ENCODE assay signal across 13 mouse cellular contexts in the genomic region with DNA sequence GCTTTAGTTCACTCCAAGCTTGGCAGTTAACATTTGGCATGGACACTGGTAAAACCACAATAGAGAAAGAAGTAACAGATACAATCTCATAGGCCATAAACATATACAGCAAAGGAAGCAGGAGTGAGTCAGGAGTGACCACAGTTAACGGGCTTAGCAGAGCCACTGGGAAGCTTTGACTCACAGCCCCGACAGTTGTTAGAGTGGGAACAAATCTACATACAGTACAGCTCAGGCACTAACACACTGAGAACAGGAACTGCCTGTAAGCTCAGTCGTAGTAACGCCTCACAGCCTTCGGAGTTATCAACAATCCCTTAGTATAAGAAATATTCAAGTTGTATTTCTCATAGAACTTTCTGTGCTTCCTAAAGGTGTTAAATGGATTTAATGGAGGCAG. TPM values are rescaled to one million over a fixed set of nuclear protein-coding genes. Genes with fewer than 3 reads are reported as not detected.
DNase-seq lines count a peak whose midpoint lies in the region; ATAC-seq and TF ChIP-seq lines count a peak whose summit lies in the region.
"Had no signal": no experiment of that assay in that cellular context is flagged by ENCODE, and none has a peak within 500 bp of the region (broad histone marks: within the 10 kb centered on the region; RNA-seq: fewer than 3 reads in every experiment).

No protein-coding gene starts in this region.

- DNase-seq in 3134 (ENCODE audit: extremely low read depth, insufficient read length, low spot score) (peak; percentile 67), adipocyte (ENCODE audit: low spot score) (peak; percentile 12)
- DNase-seq in forebrain, postnatal 0 days: no peak
- no peak for DNase-seq in cerebellum, postnatal 10 days
- DNase-seq in T-cell, adult 2 months (ENCODE audit: low spot score): no peak
- DNase-seq: cerebellum, adult 2 months; right cerebral cortex, postnatal 14 days had no signal

- peak overlapping the region; percentile 28; the same call in 1 of the 2 replicates for H3K27ac ChIP-seq in macrophage
- H3K27ac ChIP-seq in forebrain, postnatal 0 days (ENCODE audit: low read depth, low read length): no peak overlapping the region
- H3K27ac ChIP-seq: forebrain, embryonic 10.5 days; kidney, embryonic 15.5 days; layer of hippocampus, adult 2 months; liver, embryonic 15.5 days had no signal

- H3K4me1 ChIP-seq in forebrain, postnatal 0 days (ENCODE audit: insufficient read depth): no peaks in the 10 kb centered on the region

- H3K36me3 ChIP-seq in C2C12 (ENCODE audit: control insufficient read depth, insufficient read depth) (peaks cover 63% of the 10 kb centered on the region), macrophage (ENCODE audit: inconsistent target) (peaks cover 10% of the 10 kb centered on the region; the same call in 1 of the 2 replicates)
- H3K36me3 ChIP-seq in forebrain, postnatal 0 days (ENCODE audit: insufficient read depth): peaks cover 19% of the 10 kb centered on the region

- 4% methylated on average over 5 of the region's 5 CpGs for WGBS in macrophage (ENCODE audit: missing documents)
- WGBS in forebrain, postnatal 0 days: 69% methylated on average over 5 of the region's 5 CpGs

- H3K9ac ChIP-seq in forebrain, postnatal 0 days: no peak overlapping the region
- H3K9ac ChIP-seq: kidney, embryonic 15.5 days; liver, embryonic 15.5 days had no signal

- H3K79me2 ChIP-seq in C2C12 (ENCODE audit: control insufficient read depth, insufficient read depth): peaks cover 27% of the 10 kb centered on the region
- no peaks in the 10 kb centered on the region for H3K79me2 ChIP-seq in macrophage (ENCODE audit: inconsistent target)

- H3K4me3 ChIP-seq in C2C12 (ENCODE audit: insufficient read depth, poor library complexity, severe bottlenecking): no peak overlapping the region
- H3K4me3 ChIP-seq in macrophage (ENCODE audit: inconsistent target): no peak overlapping the region
- no peak overlapping the region for H3K4me3 ChIP-seq in forebrain, postnatal 0 days (ENCODE audit: low read depth, low read length)
- H3K4me3 ChIP-seq: forebrain, embryonic 10.5 days; kidney, embryonic 15.5 days; layer of hippocampus, adult 2 months; liver, embryonic 15.5 days had no signal

- H3ac ChIP-seq in C2C12 (ENCODE audit: control insufficient read depth, insufficient read length, low read depth): no peak overlapping the region

- H3K9me3 ChIP-seq in forebrain, postnatal 0 days (ENCODE audit: low read length): no peaks in the 10 kb centered on the region
- H3K9me3 ChIP-seq: forebrain, embryonic 10.5 days; kidney, embryonic 15.5 days; liver, embryonic 15.5 days had no signal

- no peak for ATAC-seq in forebrain, postnatal 0 days

- TF ChIP-seq CTCF in C2C12 (IDR thresholded peaks at IDR 0.05; ENCODE audit: control insufficient read depth, insufficient read depth, insufficient read length): no peak
- no peak for TF ChIP-seq CTCF in forebrain, postnatal 0 days (IDR thresholded peaks at IDR 0.05; ENCODE audit: low read depth)

- H3K79me3 ChIP-seq in C2C12 (ENCODE audit: low read depth): peaks cover 16% of the 10 kb centered on the region

- H3K27me3 ChIP-seq in C2C12 (ENCODE audit: control insufficient read depth, insufficient read depth, insufficient read length): no peaks in the 10 kb centered on the region
- H3K27me3 ChIP-seq in forebrain, postnatal 0 days (ENCODE audit: insufficient read depth, low read length): no peaks in the 10 kb centered on the region
- H3K27me3 ChIP-seq: kidney, embryonic 15.5 days; liver, embryonic 15.5 days had no signal

- H3K4me2 ChIP-seq in forebrain, postnatal 0 days (ENCODE audit: low read depth): no peak overlapping the region
- H3K4me2 ChIP-seq: kidney, embryonic 15.5 days; liver, embryonic 15.5 days had no signal

TF ChIP-seq in C2C12, 6 proteins besides CTCF, POLR2A, EP300 and RAD21:
- TF ChIP-seq FOSL1 (IDR thresholded peaks at IDR 0.05; ENCODE audit: insufficient read depth, low read length, poor library complexity, severe bottlenecking) (peak; percentile 78), MYOD1 (IDR thresholded peaks at IDR 0.05; ENCODE audit: control insufficient read depth, insufficient read length, low read depth) (peak; percentile 34), CEBPB (IDR thresholded peaks at IDR 0.05; ENCODE audit: low read depth) (no peak)

RNA-seq across cellular contexts. Expression of a gene that starts 32.5 kb away (rescaled TPM):
- polyA plus RNA-seq in C2C12 (2012; fragmentation: generic; extraction: Trizol): 34.5 TPM
- 100 to 1,000 TPM in 1 of 26 experiments, 10 to 100 TPM in 25; 23.0 to 104 (median 65.7) TPM for total RNA-seq in macrophage (2018; cell fraction: chromatin; rRNA removed)
- total RNA-seq in macrophage (2018; cell fraction: cytosol; rRNA removed): 10 to 100 TPM; 34.1 to 52.9 (median 43.6) TPM
- 100 to 1,000 TPM in 1 of 26 experiments, 10 to 100 TPM in 25; 24.2 to 122 (median 46.3) TPM for total RNA-seq in macrophage (2018; cell fraction: nucleus; rRNA removed)
- 32.5 to 89.6 TPM (median 63.2 TPM) in 3 replicates for polyA plus RNA-seq in macrophage (2018)
- 112 and 117 TPM in 2 replicates for total RNA-seq in forebrain, postnatal 0 days (2014; rRNA removed)
- 62.4 and 69.3 TPM in 2 replicates for polyA plus RNA-seq in forebrain, postnatal 0 days (2015; fragmentation: Nextera tagmentation; extraction: Ambion mirVana)

RNA-seq across cellular contexts. Expression of a gene that starts 32.6 kb away (rescaled TPM):
- polyA plus RNA-seq in C2C12 (2012; fragmentation: generic; extraction: Trizol): 9.2 TPM
- 10 to 100 TPM in 10 of 26 experiments, 1 to 10 TPM in 16; 2.8 to 15.0 (median 8.4) TPM for total RNA-seq in macrophage (2018; cell fraction: chromatin; rRNA removed)
- 10 to 100 TPM in 17 of 26 experiments, 1 to 10 TPM in 9; 7.8 to 20.2 (median 10.8) TPM for total RNA-seq in macrophage (2018; cell fraction: cytosol; rRNA removed)
- 10 to 100 TPM in 5 of 26 experiments, 1 to 10 TPM in 21; 3.4 to 16.2 (median 7.6) TPM for total RNA-seq in macrophage (2018; cell fraction: nucleus; rRNA removed)
- polyA plus RNA-seq in macrophage (2018): 9.1 to 21.2 TPM (median 11.6 TPM) in 3 replicates
- total RNA-seq in forebrain, postnatal 0 days (2014; rRNA removed): 9.6 and 11.2 TPM in 2 replicates
- 38.6 and 46.7 TPM in 2 replicates for polyA plus RNA-seq in forebrain, postnatal 0 days (2015; fragmentation: Nextera tagmentation; extraction: Ambion mirVana)

RNA-seq across cellular contexts. Expression of a gene that starts 39.6 kb away (rescaled TPM):
- polyA plus RNA-seq in C2C12 (2012; fragmentation: generic; extraction: Trizol) (12.9 TPM), macrophage (2018) (13.5 to 20.8 TPM (median 15.9 TPM) in 3 replicates)
- total RNA-seq in macrophage (2018; cell fraction: chromatin; rRNA removed): 100 to 1,000 TPM in 18 of 26 experiments, 10 to 100 TPM in 8; 68.9 to 162 (median 111) TPM
- total RNA-seq in macrophage (2018; cell fraction: cytosol; rRNA removed): 10 to 100 TPM; 22.3 to 31.8 (median 26.3) TPM
- total RNA-seq in macrophage (2018; cell fraction: nucleus; rRNA removed): 100 to 1,000 TPM in 1 of 26 experiments, 10 to 100 TPM in 25; 38.3 to 103 (median 64.4) TPM
- total RNA-seq in forebrain, postnatal 0 days (2014; rRNA removed): 30.4 and 37.6 TPM in 2 replicates
- 4.5 and 6.3 TPM in 2 replicates for polyA plus RNA-seq in forebrain, postnatal 0 days (2015; fragmentation: Nextera tagmentation; extraction: Ambion mirVana)

Comparison
In these comparisons a context has a peak if more than half of its experiments do, and no peak if none do; other contexts are left out.
1. DNase-seq: peak in 3134 (single experiment) and adipocyte (single experiment); none in forebrain, postnatal 0 days (single experiment), cerebellum, postnatal 10 days (0 of 2) and T-cell, adult 2 months (single experiment).